Mouse (Mus musculus) C2C12 (cell line): ENCODE measurements around the gene Ttc23l. TPM values are rescaled to one million over a fixed set of nuclear protein-coding genes. Genes with fewer than 3 reads are reported as not detected.
"Not testable (repeated sequence)": the region's sequence is repeated elsewhere in the genome, so short reads cannot be mapped to it uniquely, and the experiment has no call there.

Experiments
- H3K27me3 ChIP-seq: one replicate; pipeline ENCODE4 v1.6.1; 2011; ENCODE audit not compliant: control insufficient read depth, insufficient read depth, insufficient read length
- H3K36me3 ChIP-seq: one replicate; pipeline ENCODE4 v1.6.1; 2011; ENCODE audit not compliant: control insufficient read depth, insufficient read depth
- H3K4me3 ChIP-seq: one replicate; pipeline ENCODE4 v1.5.1; 2011; ENCODE audit warnings: mild to moderate bottlenecking, control low read depth; ENCODE audit not compliant: poor library complexity, insufficient read depth, severe bottlenecking
- H3K79me2 ChIP-seq: one replicate; pipeline ENCODE4 v1.6.1; 2011; ENCODE audit not compliant: control insufficient read depth, insufficient read depth
- H3K79me3 ChIP-seq: one replicate; pipeline ENCODE4 v1.6.1; 2011; ENCODE audit warnings: low read depth, control low read depth
- H3ac ChIP-seq: one replicate; pipeline ENCODE3; 2011; ENCODE audit warnings: low read depth; ENCODE audit not compliant: control insufficient read depth, insufficient read length
- CEBPB ChIP-seq: IDR thresholded peaks from one replicate; pipeline ENCODE4 v1.6.1; 2011; ENCODE audit warnings: low read depth, mild to moderate bottlenecking, control low read depth, moderate library complexity
- CTCF ChIP-seq: IDR thresholded peaks from one replicate; pipeline ENCODE4 v1.5.1; 2011; ENCODE audit not compliant: control insufficient read depth, insufficient read depth, insufficient read length
- FOSL1 ChIP-seq: IDR thresholded peaks from one replicate; pipeline ENCODE4 v1.8.0; 2011; ENCODE audit warnings: mild to moderate bottlenecking, low read length; ENCODE audit not compliant: poor library complexity, insufficient read depth, severe bottlenecking
- MAX ChIP-seq: IDR thresholded peaks from one replicate; pipeline ENCODE4 v1.6.1; 2011; ENCODE audit warnings: mild to moderate bottlenecking, control low read depth
- MYOD1 ChIP-seq: IDR thresholded peaks from one replicate; pipeline ENCODE4 v1.6.1; 2011; ENCODE audit warnings: low read depth; ENCODE audit not compliant: control insufficient read depth, insufficient read length
- MYOG ChIP-seq: IDR thresholded peaks from one replicate; pipeline ENCODE4 v1.6.1; 2011; ENCODE audit not compliant: control insufficient read depth, insufficient read length; ENCODE audit errors: extremely low read depth
- USF1 ChIP-seq: IDR thresholded peaks from one replicate; pipeline ENCODE4 v1.6.1; 2011; ENCODE audit warnings: low read depth, mild to moderate bottlenecking, control low read depth, moderate library complexity
- polyA plus RNA-seq: library from polyadenylated mRNA; unstranded; fragments of >200 nt; fragmentation: generic; extraction: Trizol; gene quantifications from one replicate; pipeline ENCODE4 v1.2.1, GENCODE M21; 2012; ENCODE audit warnings: missing spikeins

Gene Ttc23l
- polyA plus RNA-seq, 1 experiment, result not detected

- TF ChIP-seq MYOD1, result no peak
- TF ChIP-seq FOSL1, result no peak
- H3ac ChIP-seq, result no peak overlapping the region
- no peaks in the 10 kb centered on the region for H3K36me3 ChIP-seq
- no peaks in the 10 kb centered on the region for H3K79me3 ChIP-seq
- H3K27me3 ChIP-seq, result peaks cover 4% of the 10 kb centered on the region
- no peak overlapping the region for H3K4me3 ChIP-seq
- no peaks in the 10 kb centered on the region for H3K79me2 ChIP-seq
Measured at GRCm38 (mm10) chr15:10535969-10536368, 22.5 kb downstream of the Ttc23l start.

- no peak for TF ChIP-seq MYOD1
- no peak overlapping the region for H3K4me3 ChIP-seq
- H3K79me3 ChIP-seq, result no peaks in the 10 kb centered on the region
- H3K79me2 ChIP-seq, result no peaks in the 10 kb centered on the region
- peaks cover 4% of the 10 kb centered on the region for H3K27me3 ChIP-seq
- H3ac ChIP-seq, result no peak overlapping the region
- H3K36me3 ChIP-seq, result no peaks in the 10 kb centered on the region
Measured at GRCm38 (mm10) chr15:10534591-10534990, 23.9 kb downstream of the Ttc23l start.

GRCm38 (mm10) chr15:10533361-10533760 is 25.1 kb downstream of the Ttc23l start:
- H3ac ChIP-seq, H3K4me3 ChIP-seq, H3K79me3 ChIP-seq, H3K79me2 ChIP-seq, H3K27me3 ChIP-seq, H3K36me3 ChIP-seq: not testable (repeated sequence)

- no peak overlapping the region for H3ac ChIP-seq
- H3K79me2 ChIP-seq, result no peaks in the 10 kb centered on the region
- no peak overlapping the region for H3K4me3 ChIP-seq
- H3K79me3 ChIP-seq, result no peaks in the 10 kb centered on the region
- H3K36me3 ChIP-seq, result no peaks in the 10 kb centered on the region
- H3K27me3 ChIP-seq, result no peaks in the 10 kb centered on the region
- no peak for TF ChIP-seq USF1
- no peak for TF ChIP-seq MYOG
- no peak for TF ChIP-seq MAX
- no peak for TF ChIP-seq CTCF
- no peak for TF ChIP-seq CEBPB
- TF ChIP-seq MYOD1, result no peak
- TF ChIP-seq FOSL1, result no peak
Measured at GRCm38 (mm10) chr15:10531352-10531751, 27.1 kb downstream of the Ttc23l start.

- H3K27me3 ChIP-seq, result no peaks in the 10 kb centered on the region
- H3K4me3 ChIP-seq, result no peak overlapping the region
- no peak overlapping the region for H3ac ChIP-seq
- H3K79me2 ChIP-seq, result no peaks in the 10 kb centered on the region
- no peaks in the 10 kb centered on the region for H3K36me3 ChIP-seq
- TF ChIP-seq CEBPB, result no peak
- TF ChIP-seq USF1, result no peak
- TF ChIP-seq MAX, result no peak
- no peak for TF ChIP-seq FOSL1
- no peak for TF ChIP-seq CTCF
- TF ChIP-seq MYOG, result no peak
- TF ChIP-seq MYOD1, result no peak
- H3K79me3 ChIP-seq, result no peaks in the 10 kb centered on the region
Measured at GRCm38 (mm10) chr15:10525896-10526295, 32.6 kb downstream of the Ttc23l start.

GRCm38 (mm10) chr15:10515166-10515565 is 43.3 kb downstream of the Ttc23l start:
- Histone ChIP-seq H3ac (no peak overlapping the region), H3K79me3 (no peaks in the 10 kb centered on the region), H3K79me2 (no peaks in the 10 kb centered on the region), H3K36me3 (no peaks in the 10 kb centered on the region), H3K4me3 (no peak overlapping the region), H3K27me3 (no peaks in the 10 kb centered on the region)
- TF ChIP-seq CEBPB (no peak), MYOD1 (no peak), MAX (no peak), USF1 (no peak), MYOG (no peak), FOSL1 (no peak), CTCF (no peak)
